Mouse (Mus musculus) limb, embryonic 15.5 days (tissue): ENCODE results near the gene Smdt1. TPM values are rescaled to one million over a fixed set of nuclear protein-coding genes. Genes with fewer than 3 reads are reported as not detected.
A peak's percentile ranks its signal among the peaks of the same experiment; 100 is the strongest.

Source experiments
- ATAC-seq: fragments of 200-750 bp; cut with Nextera tagmentation; 2 replicates; pipeline ENCODE4 v1.8.0; 2017; ENCODE audit warnings: low read depth, moderate TSS enrichment; ENCODE audit not compliant: insufficient number of reproducible peaks, low FRiP score, low TSS enrichment
- H3K27ac ChIP-seq: fragments of 300-500 bp; sonication (generic); 2 replicates; pipeline ENCODE4 v1.5.1; 2015; ENCODE audit warnings: moderate library complexity, mild to moderate bottlenecking, inconsistent platforms
- H3K27me3 ChIP-seq: fragments of 300-500 bp; sonication (generic); 2 replicates; pipeline ENCODE4 v1.6.1; 2015; ENCODE audit warnings: inconsistent platforms
- H3K36me3 ChIP-seq: fragments of 300-500 bp; sonication (generic); 2 replicates; pipeline ENCODE4 v1.6.1; 2015; ENCODE audit warnings: inconsistent platforms
- H3K4me1 ChIP-seq: fragments of 300-500 bp; sonication (generic); 2 replicates; pipeline ENCODE4 v1.6.1; 2015; ENCODE audit warnings: inconsistent platforms
- H3K4me2 ChIP-seq: fragments of 300-500 bp; sonication (generic); 2 replicates; pipeline ENCODE4 v1.6.1; 2015; ENCODE audit warnings: mild to moderate bottlenecking, inconsistent platforms
- H3K4me3 ChIP-seq: fragments of 300-500 bp; sonication (generic); 2 replicates; pipeline ENCODE4 v1.5.1; 2015; ENCODE audit warnings: mild to moderate bottlenecking, inconsistent platforms
- H3K9ac ChIP-seq: fragments of 300-500 bp; sonication (generic); 2 replicates; pipeline ENCODE4 v1.6.1; 2015; ENCODE audit warnings: inconsistent platforms
- H3K9me3 ChIP-seq: fragments of 300-500 bp; sonication (generic); 2 replicates; pipeline ENCODE4 v1.6.1; 2016; ENCODE audit warnings: inconsistent platforms
- WGBS: fragments of 180-500 bp; shearing (Covaris S2); methylation state at CpG from one replicate; pipeline ENCODE4 v1.1.7; 2015; 5-methylcytosine and 5-hydroxymethylcytosine counted together
- polyA plus RNA-seq: library from polyadenylated mRNA; unstranded; fragments of >200 nt; fragmentation: Nextera tagmentation; extraction: Ambion mirVana; gene quantifications from 2 replicates; pipeline ENCODE4 v1.2.1, GENCODE M21; 2015

Gene Smdt1
- polyA plus RNA-seq, 1 experiment from 2014 or later: 262 TPM

DNA sequence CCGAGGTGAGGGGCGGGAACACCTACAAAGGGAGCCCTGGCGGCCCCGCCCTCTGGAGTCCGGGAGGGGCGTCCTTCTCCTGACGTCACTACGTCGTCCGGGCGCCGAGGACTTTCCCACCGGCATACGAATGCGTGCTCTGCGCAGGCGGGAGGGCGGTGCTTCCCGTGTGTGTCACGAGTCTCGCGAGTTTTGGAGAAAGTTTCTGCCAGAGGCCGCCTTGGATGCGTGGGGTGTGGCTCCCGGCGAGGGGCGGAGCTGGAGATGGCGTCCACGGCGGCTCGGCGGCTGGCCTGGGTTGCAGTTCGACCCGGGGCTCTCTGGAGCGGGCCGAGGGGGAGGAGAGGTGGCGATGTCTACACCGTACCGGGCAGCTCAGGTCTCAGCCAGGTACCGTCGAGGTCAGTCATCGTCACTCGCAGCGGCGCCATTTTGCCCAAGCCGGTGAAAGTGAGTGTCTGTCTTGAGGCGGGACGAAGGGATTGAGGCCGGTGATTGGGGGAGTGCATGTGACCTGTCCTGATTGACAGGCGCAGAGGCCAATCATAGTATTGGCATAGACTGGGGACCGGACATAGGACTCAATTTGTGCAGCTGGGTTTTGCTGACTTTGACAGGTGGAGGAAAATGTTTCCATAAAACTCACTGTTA, 7.2 kb downstream of the Smdt1 start:
- Histone ChIP-seq H3K9ac (peak overlapping the region; percentile 76; the same call in 1 of the 2 replicates), H3K4me3 (peak overlapping the region; percentile 77), H3K36me3 (peaks cover 42% of the 10 kb centered on the region), H3K4me2 (peak overlapping the region; percentile 81), H3K9me3 (no peaks in the 10 kb centered on the region), H3K4me1 (peaks cover 37% of the 10 kb centered on the region), H3K27me3 (no peaks in the 10 kb centered on the region), H3K27ac (peak overlapping the region; percentile 95)
- WGBS: under 1% methylated on average over 51 of the region's 51 CpGs
- peak; percentile 96 for ATAC-seq

DNA sequence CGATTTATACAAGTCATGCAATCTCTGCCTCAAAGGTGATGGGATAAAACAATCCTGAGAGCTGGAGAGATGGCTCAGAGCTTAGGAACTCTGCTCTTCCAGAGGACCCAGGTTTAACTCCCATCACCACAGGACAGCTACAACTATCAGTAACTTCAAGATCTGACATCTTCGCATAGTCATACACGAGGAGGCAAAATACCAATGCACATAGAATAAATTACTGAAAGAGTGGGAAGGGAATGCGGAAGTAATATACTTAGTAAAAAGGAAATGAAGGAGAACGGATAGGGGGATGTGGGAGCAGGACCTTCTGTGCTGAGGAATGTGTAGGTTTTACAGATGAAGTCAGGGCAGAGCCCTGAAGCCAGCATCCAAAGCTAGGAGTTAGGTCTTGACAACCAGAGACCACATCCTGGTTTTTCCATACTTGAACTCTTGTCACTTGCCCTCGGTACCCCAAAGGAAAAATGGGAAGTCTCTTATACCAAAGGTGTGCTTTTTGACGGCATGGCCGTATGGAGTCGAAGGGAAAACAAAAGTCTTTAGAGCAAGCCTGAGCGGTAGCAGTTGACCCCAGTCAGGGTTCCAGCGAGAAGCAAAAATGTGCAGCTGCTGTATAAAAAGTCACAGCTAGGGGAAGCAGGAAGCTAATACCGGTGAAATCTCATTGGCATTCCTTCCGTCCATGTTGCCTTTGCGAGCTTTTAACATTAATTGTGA, 8.0 kb downstream of the Smdt1 start:
- H3K27me3 ChIP-seq: no peaks in the 10 kb centered on the region
- ATAC-seq: no peak
- H3K4me3 ChIP-seq: peak overlapping the region; percentile 77
- peak overlapping the region; percentile 45 for H3K9ac ChIP-seq
- peak overlapping the region; percentile 81 for H3K4me2 ChIP-seq
- 49% methylated on average over 14 of the region's 14 CpGs for WGBS
- H3K9me3 ChIP-seq: no peaks in the 10 kb centered on the region
- H3K36me3 ChIP-seq: peaks cover 44% of the 10 kb centered on the region
- peaks cover 32% of the 10 kb centered on the region for H3K4me1 ChIP-seq
- peak overlapping the region; percentile 95 for H3K27ac ChIP-seq

DNA sequence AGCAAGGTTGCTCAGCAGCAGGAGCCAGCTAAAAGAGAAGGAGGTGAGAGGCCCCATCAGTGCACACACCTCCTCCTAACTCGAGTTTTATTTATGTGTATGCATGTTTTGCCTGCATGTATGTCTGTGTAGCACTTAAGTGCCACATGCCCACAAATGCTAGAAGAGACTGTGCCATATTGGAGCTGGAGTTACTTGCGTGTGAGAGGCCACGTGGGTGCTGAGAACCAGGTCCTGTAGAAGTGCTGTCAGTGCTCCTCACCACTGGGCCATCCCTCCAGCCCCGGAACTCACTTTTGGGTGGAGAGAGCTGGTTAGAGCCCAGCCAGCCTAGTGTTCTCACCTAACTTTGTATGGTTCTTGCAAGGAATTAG, 8.5 kb downstream of the Smdt1 start:
- no peak for ATAC-seq
- peak overlapping the region; percentile 81 for H3K4me2 ChIP-seq
- H3K9me3 ChIP-seq: no peaks in the 10 kb centered on the region
- H3K27me3 ChIP-seq: no peaks in the 10 kb centered on the region
- WGBS: 73% methylated on average over 4 of the region's 4 CpGs
- peaks cover 26% of the 10 kb centered on the region for H3K4me1 ChIP-seq
- H3K27ac ChIP-seq: peak overlapping the region; percentile 95; the same call in 1 of the 2 replicates
- H3K9ac ChIP-seq: no peak overlapping the region
- peak overlapping the region; percentile 77 for H3K4me3 ChIP-seq
- peaks cover 44% of the 10 kb centered on the region for H3K36me3 ChIP-seq

DNA sequence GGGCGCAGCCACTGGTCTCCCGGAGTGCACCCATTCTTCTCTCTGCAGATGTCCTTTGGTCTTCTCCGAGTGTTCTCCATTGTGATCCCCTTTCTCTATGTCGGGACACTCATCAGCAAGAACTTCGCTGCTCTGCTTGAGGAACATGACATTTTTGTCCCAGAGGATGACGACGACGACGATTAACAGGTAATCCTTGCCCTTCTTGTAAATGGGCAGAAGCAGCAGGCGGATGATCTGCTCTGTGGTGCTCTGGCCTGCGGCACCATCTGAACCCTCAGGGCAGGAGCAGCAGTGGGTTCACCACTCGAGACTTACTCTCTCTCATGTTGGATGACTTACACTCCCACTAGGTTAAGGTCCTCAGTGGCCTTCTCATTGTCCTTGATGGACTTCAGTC, 9.1 kb downstream of the Smdt1 start:
- H3K4me1 ChIP-seq: peaks cover 25% of the 10 kb centered on the region
- H3K27ac ChIP-seq: no peak overlapping the region
- H3K4me3 ChIP-seq: no peak overlapping the region

DNA sequence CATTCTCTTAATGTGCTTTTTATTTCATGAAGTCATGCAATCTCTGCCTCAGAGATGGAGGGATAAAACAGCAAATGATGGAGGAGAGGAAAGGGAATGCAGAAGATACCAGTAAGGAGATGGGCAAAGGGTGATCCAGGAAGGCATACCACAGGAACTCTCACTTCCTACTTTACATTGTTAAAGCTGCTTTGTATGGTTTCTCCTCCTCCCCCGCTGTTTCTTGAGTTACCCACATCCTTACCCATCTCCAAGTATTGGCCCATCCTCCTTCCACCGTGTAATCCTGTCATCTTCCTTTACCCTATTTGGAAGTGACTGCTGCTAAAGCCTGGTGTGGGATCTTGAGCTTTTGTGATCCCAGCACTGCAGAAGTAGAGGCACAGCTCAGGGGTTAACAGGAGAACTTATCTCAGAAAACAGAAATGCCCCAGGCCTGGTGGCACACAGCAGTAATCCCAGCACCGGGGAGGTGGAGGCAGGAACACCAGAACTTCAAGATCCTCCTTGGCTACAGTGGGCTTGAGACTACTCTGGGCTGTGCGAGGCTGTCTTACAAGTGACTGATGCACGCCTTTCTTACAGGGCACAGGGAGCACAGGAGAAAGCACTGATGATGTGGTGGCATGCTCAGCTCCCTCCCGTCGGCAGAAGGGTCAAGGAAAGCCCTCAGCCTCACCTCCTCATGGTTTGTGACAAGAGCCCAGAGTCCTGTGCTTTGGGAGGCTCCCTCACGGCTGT, 9.7 kb downstream of the Smdt1 start:
- WGBS: 88% methylated on average over 8 of the region's 8 CpGs
- peaks cover 41% of the 10 kb centered on the region for H3K36me3 ChIP-seq
- H3K9ac ChIP-seq: no peak overlapping the region
- H3K27me3 ChIP-seq: no peaks in the 10 kb centered on the region
- H3K9me3 ChIP-seq: no peaks in the 10 kb centered on the region
- ATAC-seq: no peak
- peaks cover 31% of the 10 kb centered on the region for H3K4me1 ChIP-seq
- no peak overlapping the region for H3K4me3 ChIP-seq
- no peak overlapping the region for H3K4me2 ChIP-seq
- H3K27ac ChIP-seq: no peak overlapping the region

More for the DNA sequence above, 9.1 kb downstream of the Smdt1 start:
- Histone ChIP-seq H3K9ac (no peak overlapping the region), H3K9me3 (no peaks in the 10 kb centered on the region), H3K36me3 (peaks cover 44% of the 10 kb centered on the region), H3K27me3 (no peaks in the 10 kb centered on the region), H3K4me2 (no peak overlapping the region)
- ATAC-seq: no peak
- WGBS: 95% methylated on average over 12 of the region's 12 CpGs

DNA sequence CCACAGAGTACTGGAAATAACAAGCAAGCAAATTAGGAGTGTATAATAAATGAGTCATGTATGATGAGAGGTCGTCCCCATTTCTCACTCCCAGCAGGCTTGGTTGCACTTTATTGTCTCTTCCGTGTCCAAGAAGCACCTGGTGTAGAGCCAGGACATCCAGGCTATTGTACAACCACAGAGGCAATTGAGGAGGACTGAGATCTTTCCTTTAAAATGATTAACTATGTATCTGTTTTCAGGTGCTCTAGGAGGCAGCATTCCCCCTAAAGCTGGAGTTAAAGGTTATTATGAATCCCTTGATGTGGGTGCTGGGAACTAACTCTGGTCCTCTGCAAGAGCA, 10.2 kb downstream of the Smdt1 start:
- H3K4me2 ChIP-seq: no peak overlapping the region
- ATAC-seq: no peak
- no peaks in the 10 kb centered on the region for H3K27me3 ChIP-seq
- H3K27ac ChIP-seq: no peak overlapping the region
- no peaks in the 10 kb centered on the region for H3K9me3 ChIP-seq
- H3K9ac ChIP-seq: no peak overlapping the region
- no peak overlapping the region for H3K4me3 ChIP-seq
- H3K36me3 ChIP-seq: peaks cover 35% of the 10 kb centered on the region
- peaks cover 29% of the 10 kb centered on the region for H3K4me1 ChIP-seq
- WGBS: 87% methylated on average over 2 of the region's 2 CpGs

DNA sequence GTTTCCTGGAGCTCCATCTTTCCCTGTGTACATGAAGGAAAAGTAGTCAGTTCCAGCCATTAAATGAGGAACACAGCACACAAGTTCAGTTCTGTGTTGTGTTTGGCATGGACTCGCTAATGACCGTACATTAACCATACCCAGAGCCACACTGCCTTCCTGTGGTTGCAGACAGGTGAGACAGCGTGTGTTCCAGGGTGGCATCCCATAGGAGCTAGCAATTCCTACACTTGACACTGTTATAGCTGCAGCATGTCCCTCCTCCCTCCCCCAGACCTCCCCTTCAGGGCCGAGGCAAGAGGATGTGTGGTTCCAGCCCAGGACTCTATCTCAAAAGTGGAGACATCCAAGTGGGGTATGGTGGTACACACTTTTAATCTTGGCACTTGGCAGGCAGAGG, 11.6 kb downstream of the Smdt1 start:
- H3K4me3 ChIP-seq: no peak overlapping the region
- H3K9me3 ChIP-seq: no peaks in the 10 kb centered on the region
- no peak overlapping the region for H3K27ac ChIP-seq
- H3K9ac ChIP-seq: no peak overlapping the region
- WGBS: 93% methylated on average over 4 of the region's 4 CpGs
- H3K4me1 ChIP-seq: peaks cover 35% of the 10 kb centered on the region
- no peak for ATAC-seq
- H3K36me3 ChIP-seq: peaks cover 35% of the 10 kb centered on the region
- H3K4me2 ChIP-seq: no peak overlapping the region
- H3K27me3 ChIP-seq: no peaks in the 10 kb centered on the region

DNA sequence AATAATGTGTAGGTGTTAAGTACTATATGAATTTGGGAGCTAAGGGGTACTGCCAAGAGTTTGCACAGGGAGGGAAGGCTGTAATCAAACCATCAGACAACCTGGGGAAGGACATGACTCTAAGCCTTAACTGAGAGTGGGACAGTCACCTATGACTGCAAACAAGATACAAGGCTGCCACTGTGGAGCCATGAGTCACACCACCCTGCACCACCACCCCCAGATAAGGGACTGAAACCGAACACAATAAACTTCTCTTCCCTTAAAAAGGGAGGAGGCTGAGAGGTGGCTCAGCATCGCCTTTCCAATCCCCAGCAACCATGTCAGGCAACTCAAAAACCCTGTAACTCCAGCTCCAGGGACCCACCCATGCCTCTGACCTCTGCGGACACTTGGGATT, 12.7 kb downstream of the Smdt1 start:
- Histone ChIP-seq H3K9ac (no peak overlapping the region), H3K4me3 (no peak overlapping the region), H3K9me3 (no peaks in the 10 kb centered on the region), H3K36me3 (peaks cover 35% of the 10 kb centered on the region), H3K4me2 (no peak overlapping the region), H3K27me3 (no peaks in the 10 kb centered on the region), H3K27ac (no peak overlapping the region), H3K4me1 (peaks cover 33% of the 10 kb centered on the region)
- WGBS: 82% methylated on average over 3 of the region's 3 CpGs
- ATAC-seq: no peak

DNA sequence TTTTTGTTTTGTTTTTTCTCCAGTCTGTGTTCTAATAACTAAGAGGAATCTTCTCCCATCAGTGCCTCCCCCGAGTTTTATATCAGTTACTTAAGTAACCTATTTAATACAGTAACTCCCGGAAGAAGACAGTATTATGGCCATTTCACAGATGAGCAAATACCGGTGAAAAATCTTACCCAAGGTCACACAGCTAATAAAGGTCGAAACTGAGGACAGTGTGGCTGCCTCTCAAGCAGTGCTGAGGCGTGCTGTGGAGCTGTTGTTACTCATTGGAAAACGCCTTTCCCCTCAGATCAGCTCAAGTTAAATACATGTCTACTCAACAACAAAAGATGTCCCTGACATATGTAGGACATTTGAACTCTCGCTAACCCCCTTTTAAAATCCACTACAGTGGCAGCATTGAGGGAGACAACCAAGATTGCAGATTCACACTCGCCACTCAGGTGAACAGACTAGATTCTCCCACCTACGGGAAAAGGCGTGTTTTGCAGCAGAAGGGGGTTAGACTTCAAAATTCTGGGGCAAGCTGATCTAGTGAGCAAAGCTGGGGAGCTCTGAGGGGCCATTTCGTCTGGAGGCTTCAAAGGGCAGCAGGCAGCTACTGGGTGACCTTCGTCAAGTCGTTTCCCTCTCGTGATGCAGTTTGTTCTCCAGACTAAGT, 14.5 kb downstream of the Smdt1 start:
- H3K27me3 ChIP-seq: no peaks in the 10 kb centered on the region
- peak overlapping the region; percentile 98 for H3K9ac ChIP-seq
- H3K4me1 ChIP-seq: peaks cover 19% of the 10 kb centered on the region
- peak overlapping the region; percentile 95 for H3K4me3 ChIP-seq
- peak overlapping the region; percentile 83 for H3K4me2 ChIP-seq
- ATAC-seq: no peak
- H3K36me3 ChIP-seq: peaks cover 29% of the 10 kb centered on the region
- 25% methylated on average over 14 of the region's 14 CpGs for WGBS
- no peaks in the 10 kb centered on the region for H3K9me3 ChIP-seq
- peak overlapping the region; percentile 94 for H3K27ac ChIP-seq

DNA sequence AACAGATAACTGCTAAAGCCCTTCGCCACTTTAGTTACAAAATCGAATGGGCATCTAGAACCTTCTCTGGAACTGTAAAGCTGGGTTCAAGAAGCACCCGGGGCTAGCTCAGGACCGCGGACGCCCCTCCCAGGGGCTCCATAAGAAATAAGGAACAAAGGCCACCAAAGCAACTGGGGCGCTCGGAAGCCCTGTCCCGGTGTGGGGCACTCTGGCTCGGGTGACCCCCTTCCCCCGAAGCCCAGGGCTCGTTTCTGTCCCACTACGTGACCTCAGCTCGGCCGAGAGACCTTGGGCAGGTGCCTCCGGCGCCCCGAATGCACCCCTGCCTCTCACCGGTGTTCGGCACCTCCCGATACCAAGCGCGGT, 15.0 kb downstream of the Smdt1 start:
- Histone ChIP-seq H3K9me3 (no peaks in the 10 kb centered on the region), H3K36me3 (peaks cover 24% of the 10 kb centered on the region), H3K9ac (peak overlapping the region; percentile 98), H3K4me1 (peaks cover 21% of the 10 kb centered on the region), H3K4me2 (peak overlapping the region; percentile 83), H3K27me3 (no peaks in the 10 kb centered on the region), H3K27ac (peak overlapping the region; percentile 94), H3K4me3 (peak overlapping the region; percentile 95)
- WGBS: 1% methylated on average over 23 of the region's 23 CpGs
- no peak for ATAC-seq

DNA sequence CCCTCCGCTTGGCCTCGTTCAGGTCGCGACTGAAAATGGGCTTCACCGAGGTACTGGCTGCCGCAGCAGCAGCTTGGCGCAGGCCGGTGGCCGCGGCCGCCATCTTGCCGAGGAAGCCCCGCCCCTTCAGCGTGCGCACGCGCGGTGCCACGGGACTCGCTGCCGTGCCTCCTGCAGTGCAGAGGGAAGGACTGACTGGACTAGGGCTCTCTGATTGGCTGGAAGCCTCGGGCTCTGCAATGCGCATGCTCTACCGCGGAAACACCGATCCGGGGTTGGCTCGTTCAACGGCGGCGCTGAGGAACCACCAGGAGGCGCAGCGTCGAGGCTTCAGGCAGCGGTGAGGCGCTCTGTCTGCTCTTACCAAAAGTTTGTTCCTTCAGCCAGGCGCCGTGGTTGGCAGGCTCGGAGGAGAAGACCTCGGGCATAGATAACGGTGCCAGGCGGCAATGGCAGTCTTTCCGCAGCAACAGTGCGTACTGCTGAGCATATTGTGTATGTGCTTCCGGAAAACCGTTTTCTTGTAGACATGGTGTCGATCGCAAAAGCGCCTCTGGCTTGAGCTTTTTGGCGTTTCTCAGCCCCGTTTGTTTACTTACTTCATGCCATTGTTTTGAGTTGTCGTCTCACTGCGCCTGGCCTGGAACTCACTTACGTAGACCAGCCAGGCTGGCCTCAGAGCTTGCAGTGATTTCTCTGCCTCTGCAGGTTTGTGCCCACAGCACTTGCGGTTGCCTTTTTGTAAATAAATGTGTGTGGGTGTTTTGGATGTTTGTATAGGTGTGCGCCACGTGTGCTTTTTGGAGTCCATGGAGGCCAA, 15.6 kb downstream of the Smdt1 start, which contains the start of gene Ndufa6:
Gene Ndufa6 (minus strand): TSS at position 197 of the 820 bp plus-strand sequence.
- ATAC-seq: peak; percentile 98

More for the DNA sequence above, 15.6 kb downstream of the Smdt1 start, which contains the start of gene Ndufa6:
- Histone ChIP-seq H3K4me2 (peak within 1 kb of the TSS; percentile 83), H3K9me3 (no peaks in the 10 kb centered on the region), H3K4me3 (peak within 1 kb of the TSS; percentile 95), H3K4me1 (peaks cover 26% of the 10 kb centered on the region), H3K27me3 (no peaks in the 10 kb centered on the region), H3K27ac (peak within 1 kb of the TSS; percentile 94), H3K9ac (peak within 1 kb of the TSS; percentile 98), H3K36me3 (peaks cover 18% of the 10 kb centered on the region)
- WGBS: 1% methylated on average over 57 of the region's 57 CpGs
